Mouse (Mus musculus): ENCODE results near the gene Gm21972.

The Gm21972 gene

GRCm38 (mm10) chr1:86133337-86133736, at the start of gene Gm21972:
TSS of gene Gm21972 (plus strand) at chr1:86133637.
- no peak for DNase-seq (ENCODE audit: extremely low spot score)

DNA sequence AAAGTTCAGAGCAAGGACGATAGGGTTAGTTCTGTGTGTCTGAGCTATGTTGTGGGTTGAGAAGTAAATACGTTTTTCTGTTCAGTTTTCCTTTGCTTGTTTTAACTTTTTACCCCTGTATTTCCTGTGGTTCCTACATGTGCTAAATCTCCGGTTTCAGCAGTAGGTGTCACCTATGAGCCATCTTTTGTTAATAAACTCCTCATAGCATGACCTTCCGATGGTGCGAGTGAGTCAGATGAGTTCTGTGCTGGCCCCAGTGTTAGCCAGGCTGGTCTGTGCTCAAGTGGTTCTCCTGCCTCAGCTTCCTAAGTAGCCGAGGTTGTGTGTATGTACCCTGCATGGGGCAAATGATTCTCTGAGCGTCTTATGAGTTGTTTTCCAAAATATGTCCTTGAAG, 39.0 kb upstream of the Gm21972 start:
- DNase-seq (ENCODE audit: extremely low spot score) = no peak

GRCm38 (mm10) chr1:86105054-86105453, 28.4 kb upstream of the Gm21972 start:
- no peak for DNase-seq (ENCODE audit: extremely low spot score)

GRCm38 (mm10) chr1:86111779-86112178, 21.7 kb upstream of the Gm21972 start, which contains the start of gene Htr2b:
TSS of gene Htr2b (minus strand) at chr1:86111970.
- no peak for DNase-seq (ENCODE audit: extremely low spot score)

GRCm38 (mm10) chr1:86114141-86114540, 19.3 kb upstream of the Gm21972 start:
- no peak for DNase-seq (ENCODE audit: extremely low spot score)

GRCm38 (mm10) chr1:86119549-86119948, 13.9 kb upstream of the Gm21972 start:
- no peak for DNase-seq (ENCODE audit: extremely low spot score)

DNA sequence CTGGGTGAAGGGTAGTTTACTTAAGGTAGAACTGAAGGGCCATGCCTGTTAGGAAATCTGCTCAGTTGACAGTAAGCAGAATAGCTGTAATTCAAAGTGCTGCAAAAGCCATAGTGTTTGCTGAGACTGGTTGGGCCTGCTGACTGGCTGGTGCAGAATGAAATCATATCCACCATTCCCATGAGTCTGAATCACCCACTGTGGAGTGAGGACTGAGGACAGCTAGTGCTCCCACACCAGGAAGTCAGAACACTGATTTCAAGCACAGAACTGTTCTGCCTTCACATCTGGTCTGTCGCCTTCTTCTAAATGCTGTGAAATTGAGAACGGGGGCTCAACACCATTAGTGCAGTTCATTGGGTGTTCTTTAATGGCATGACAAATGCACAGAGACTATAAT, 7.4 kb upstream of the Gm21972 start:
- no peak for DNase-seq (ENCODE audit: extremely low spot score)

DNA sequence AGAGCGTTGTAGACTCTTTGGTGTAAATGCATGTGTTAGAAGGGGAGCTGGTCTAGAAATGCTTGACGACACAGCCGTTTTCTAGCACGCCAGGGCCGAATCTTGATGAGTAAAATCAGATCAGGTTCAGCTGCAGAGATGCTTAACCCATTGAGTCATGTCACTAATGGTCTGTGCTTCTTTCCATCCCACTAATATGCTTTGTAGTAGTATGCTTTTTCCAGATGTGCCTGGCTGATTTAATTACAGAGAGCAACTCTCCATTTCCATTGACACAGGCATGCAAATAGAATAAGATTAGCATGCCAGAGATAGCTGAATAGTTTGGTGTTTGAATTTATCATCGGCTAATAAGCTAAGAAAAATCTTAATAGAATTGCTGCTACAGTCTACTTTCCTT, 1.9 kb downstream of the Gm21972 start:
- DNase-seq (ENCODE audit: extremely low spot score) = no peak

DNA sequence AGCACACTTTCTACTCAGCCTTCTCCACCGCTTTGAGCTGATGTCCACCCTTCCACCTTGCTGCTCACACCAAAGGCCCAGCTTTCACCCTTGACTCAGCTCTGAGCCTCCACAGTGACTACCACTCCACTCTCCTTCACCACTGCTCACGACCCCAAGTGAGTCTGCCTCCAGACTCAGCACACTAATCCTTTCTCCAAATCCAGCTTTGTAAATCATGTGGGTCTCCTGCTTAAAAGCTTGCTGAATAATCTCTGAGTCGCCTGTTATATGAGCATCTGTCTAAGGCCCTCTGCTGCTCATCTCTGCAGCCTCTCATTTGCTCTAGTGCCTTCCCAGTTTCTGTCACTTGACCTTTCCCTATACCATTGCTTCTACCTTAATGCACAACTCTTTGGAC, 7.6 kb downstream of the Gm21972 start:
- no peak for DNase-seq (ENCODE audit: extremely low spot score)

DNA sequence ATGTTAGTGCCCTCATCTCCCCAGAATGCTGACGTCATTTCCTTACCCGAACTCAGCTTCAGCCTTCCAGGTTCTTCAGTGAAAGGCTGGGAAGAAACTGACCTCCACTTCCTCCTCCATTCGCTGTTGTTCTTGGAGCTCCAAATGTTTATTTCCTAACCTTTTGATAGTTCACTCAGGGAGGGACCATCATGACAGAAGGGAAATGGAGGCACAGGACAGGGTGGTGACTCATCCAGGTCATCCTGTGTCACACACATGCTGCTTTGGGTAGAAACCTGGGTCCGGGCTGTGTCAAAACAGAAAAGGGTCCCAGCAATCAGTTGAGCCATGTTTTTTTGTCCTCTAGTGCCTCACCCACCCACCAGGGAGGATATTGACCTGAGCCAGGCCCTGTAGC, 9.7 kb downstream of the Gm21972 start:
- DNase-seq (ENCODE audit: extremely low spot score) = no peak

GRCm38 (mm10) chr1:86144001-86144944, 10.8 kb downstream of the Gm21972 start:
- no peak for DNase-seq (ENCODE audit: extremely low spot score)

- no peak for DNase-seq (ENCODE audit: extremely low spot score)
Measured at GRCm38 (mm10) chr1:86146293-86146692, 12.9 kb downstream of the Gm21972 start.

DNA sequence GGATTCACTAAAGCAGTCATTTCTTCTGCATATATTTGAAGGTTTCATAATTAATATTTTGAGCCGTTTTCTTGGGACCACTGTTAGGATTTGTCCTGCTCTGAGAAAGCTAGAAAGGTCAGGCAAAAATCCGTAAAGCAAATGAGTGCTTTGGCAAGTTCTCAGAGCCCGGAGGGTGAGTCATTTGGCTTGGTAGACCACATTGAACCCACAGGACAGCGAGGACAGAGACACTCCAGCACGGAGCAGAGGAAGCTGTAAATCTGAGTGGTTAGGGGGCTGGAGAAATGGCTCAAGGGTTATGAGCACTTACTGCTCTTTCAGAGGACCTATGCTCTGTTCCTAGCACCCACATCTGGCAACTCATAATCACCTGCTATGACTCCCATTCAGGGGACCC, 14.1 kb downstream of the Gm21972 start:
- no peak for DNase-seq (ENCODE audit: extremely low spot score)

GRCm38 (mm10) chr1:86148161-86148560, 14.7 kb downstream of the Gm21972 start:
- DNase-seq (ENCODE audit: extremely low spot score) = no peak

DNA sequence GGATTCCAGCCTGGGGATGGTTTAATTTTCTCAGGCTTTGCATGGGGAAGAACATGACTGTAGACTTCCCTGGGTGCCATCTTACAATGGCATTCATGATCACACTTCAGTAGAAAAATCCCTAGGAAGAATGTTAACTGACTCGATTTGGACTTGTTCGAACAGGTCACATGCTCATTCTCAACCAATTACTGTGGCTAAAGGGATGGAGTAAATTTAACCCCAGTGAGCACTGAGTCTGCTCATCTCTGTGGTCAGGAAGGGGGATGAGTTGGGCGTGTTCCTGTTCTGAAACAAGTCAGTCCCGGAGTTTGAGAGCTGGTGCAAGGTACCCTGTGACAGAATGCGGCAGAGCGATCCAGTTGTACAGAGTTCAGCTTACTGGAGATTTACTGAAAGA, 17.5 kb downstream of the Gm21972 start:
- DNase-seq (ENCODE audit: extremely low spot score) = no peak

GRCm38 (mm10) chr1:86151376-86151775, 17.9 kb downstream of the Gm21972 start:
- DNase-seq (ENCODE audit: extremely low spot score) = no peak

DNA sequence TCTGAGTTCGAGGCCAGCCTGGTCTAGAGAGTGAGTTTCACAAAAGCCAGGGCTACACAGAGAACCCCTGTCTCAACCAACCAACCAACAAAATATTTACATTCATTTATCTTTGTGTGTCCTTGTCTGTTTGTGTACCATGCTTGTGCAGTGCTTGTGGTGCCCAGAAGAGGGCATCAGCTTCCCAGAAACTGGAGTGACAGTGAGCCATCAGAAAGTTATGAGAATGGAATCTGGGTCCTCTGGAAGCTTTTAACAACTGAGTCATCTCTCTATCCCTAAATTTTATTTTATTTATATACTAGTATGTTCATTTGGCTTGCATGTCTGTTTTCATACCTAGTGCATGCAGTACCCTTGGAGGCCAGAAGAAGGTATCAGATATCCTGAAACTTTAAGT, 19.2 kb downstream of the Gm21972 start:
- no peak for DNase-seq (ENCODE audit: extremely low spot score)

DNA sequence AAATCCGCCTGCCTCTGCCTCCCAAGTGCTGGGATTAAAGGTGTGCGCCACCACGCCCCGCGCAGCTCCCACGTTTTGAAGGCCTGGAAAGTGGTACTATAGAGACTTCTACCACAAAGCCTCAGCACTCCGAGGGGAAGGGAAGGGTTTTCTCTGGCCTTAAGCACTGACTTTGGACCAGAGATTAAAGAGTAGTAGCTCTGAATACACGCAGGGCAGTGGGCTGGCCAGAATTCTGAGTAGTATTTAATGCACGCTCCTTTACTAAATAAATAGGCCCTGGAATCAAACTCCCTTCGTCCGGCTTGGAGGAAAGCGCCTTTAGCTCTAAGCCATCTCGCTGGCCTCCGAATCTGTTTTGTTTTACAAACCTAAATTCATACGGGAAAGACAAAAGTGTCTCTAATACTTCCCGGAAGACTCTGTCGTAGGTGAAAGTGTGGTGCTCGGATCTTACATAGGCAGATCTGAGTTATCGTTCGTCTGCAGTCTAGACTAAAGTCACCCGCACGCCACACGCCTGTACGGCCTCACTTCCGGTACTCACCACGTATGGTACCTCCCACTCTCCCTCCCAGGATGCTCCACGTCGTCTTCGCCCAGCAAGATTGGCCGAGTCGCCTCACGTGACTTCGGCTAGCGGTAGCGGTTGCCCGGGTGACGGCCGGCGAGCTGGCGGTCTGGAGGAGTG, 20.8 kb downstream of the Gm21972 start, which contains the start of gene Armc9:
TSS of gene Armc9 (plus strand) at position 648 of the 691 bp plus-strand sequence.
- DNase-seq (ENCODE audit: extremely low spot score) = peak; percentile 91

- no peak for DNase-seq (ENCODE audit: extremely low spot score)
Measured at GRCm38 (mm10) chr1:86154824-86155164, 21.4 kb downstream of the Gm21972 start.

DNA sequence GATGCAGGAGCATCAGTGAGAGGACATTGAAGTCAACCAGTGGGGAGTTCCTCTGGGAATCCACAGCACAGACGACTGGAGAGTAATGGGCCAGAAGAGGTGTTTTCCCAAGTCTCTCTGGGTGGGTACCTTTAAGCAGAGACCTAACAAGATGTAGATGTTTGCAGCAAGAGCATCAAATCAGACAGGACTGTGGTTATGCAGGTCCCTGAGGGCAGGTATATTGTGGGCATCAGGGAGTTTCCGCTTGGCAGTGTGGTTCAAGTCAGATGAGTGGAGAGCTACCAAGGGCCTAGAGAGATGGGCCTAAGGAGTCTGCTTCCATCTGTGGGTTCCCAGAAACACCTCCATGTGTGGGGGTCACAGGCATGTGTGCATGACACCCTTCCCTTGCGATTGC, 22.6 kb downstream of the Gm21972 start:
- no peak for DNase-seq (ENCODE audit: extremely low spot score)

GRCm38 (mm10) chr1:86156595-86156994, 23.2 kb downstream of the Gm21972 start:
- DNase-seq (ENCODE audit: extremely low spot score) = no peak

DNA sequence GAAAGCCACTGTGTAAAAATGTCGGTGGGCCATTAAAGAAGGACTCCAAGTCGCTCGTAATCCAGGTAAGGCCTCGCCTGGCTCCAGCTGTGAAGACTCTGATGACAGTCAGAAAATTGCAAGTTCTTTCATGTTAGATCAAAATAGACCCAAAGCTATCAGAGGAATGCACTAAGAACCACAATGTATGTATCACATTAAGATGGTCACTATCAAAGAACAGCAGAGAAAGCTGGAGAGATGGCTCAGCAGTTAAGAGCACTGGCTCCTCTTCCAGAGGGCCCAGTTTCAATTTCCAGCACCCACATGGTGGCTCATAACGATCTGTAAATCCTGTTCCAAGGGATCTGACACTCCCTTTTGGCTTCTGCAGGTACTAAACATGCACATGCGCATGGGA, 26.6 kb downstream of the Gm21972 start:
- DNase-seq (ENCODE audit: extremely low spot score) = no peak

DNA sequence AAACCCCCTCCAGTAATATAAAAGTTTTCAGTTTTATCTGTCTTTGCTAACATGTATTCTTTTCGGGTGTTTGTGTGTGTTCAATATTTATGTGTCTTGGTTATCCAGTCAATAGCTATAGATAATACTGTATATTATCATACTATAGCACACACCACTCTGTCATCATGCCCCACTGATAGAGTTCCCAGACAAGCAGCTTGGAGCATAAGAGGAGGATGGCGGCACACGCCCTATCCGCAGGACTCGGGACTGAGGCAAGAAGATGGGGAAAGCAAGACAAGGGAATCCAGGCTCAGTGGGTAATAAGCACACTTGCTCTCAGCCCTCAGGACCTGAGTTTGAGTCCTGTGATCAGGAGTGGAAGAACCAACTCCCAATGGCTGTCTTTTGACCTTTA, 27.0 kb downstream of the Gm21972 start:
- no peak for DNase-seq (ENCODE audit: extremely low spot score)
